Mouse (Mus musculus) hindbrain, embryonic 13.5 days (tissue): ENCODE measurements at regions not wholly inside any gene's neighbourhood (a gene's known extent, or its start where the extent isn't known, plus 50 kb on each side); places are given as distances from the start of the nearest gene placed in this dataset.
"Not testable (repeated sequence)": the region's sequence is repeated elsewhere in the genome, so short reads cannot be mapped to it uniquely, and the experiment has no call there.

Experiments used
- ATAC-seq: fragments of 200-750 bp; cut with Nextera tagmentation; 2 replicates; pipeline ENCODE4 v1.8.0; 2017; ENCODE audit warnings: moderate TSS enrichment; ENCODE audit not compliant: low FRiP score
- H3K27ac ChIP-seq: fragments of 300-500 bp; sonication (generic); 2 replicates; pipeline ENCODE4 v1.5.1; 2015; ENCODE audit warnings: inconsistent platforms, mild to moderate bottlenecking, moderate library complexity
- H3K27me3 ChIP-seq: fragments of 300-500 bp; sonication (generic); 2 replicates; pipeline ENCODE4 v1.6.1; 2015; ENCODE audit warnings: mild to moderate bottlenecking, inconsistent platforms
- H3K36me3 ChIP-seq: fragments of 300-500 bp; sonication (generic); 2 replicates; pipeline ENCODE4 v1.6.1; 2015; ENCODE audit warnings: mild to moderate bottlenecking, inconsistent platforms
- H3K4me1 ChIP-seq: fragments of 300-500 bp; sonication (generic); replicated peaks from 2 replicates; pipeline ENCODE4 v1.6.1; 2015; ENCODE audit warnings: inconsistent platforms
- H3K4me2 ChIP-seq: fragments of 300-500 bp; sonication (generic); 2 replicates; pipeline ENCODE4 v1.6.1; 2015; ENCODE audit warnings: inconsistent platforms, mild to moderate bottlenecking, moderate library complexity
- H3K4me3 ChIP-seq: fragments of 300-500 bp; sonication (generic); 2 replicates; pipeline ENCODE4 v1.5.1; 2015; ENCODE audit warnings: mild to moderate bottlenecking, inconsistent platforms
- H3K9ac ChIP-seq: fragments of 300-500 bp; sonication (generic); 2 replicates; pipeline ENCODE4 v1.6.1; 2015; ENCODE audit warnings: mild to moderate bottlenecking, inconsistent platforms
- H3K9me3 ChIP-seq: fragments of 300-500 bp; sonication (generic); 2 replicates; pipeline ENCODE4 v1.6.1; 2016; ENCODE audit warnings: inconsistent platforms
- WGBS: fragments of 180-500 bp; shearing (Covaris S2); methylation state at CpG from one replicate; pipeline ENCODE4 v1.1.7; 2015; 5-methylcytosine and 5-hydroxymethylcytosine counted together

DNA sequence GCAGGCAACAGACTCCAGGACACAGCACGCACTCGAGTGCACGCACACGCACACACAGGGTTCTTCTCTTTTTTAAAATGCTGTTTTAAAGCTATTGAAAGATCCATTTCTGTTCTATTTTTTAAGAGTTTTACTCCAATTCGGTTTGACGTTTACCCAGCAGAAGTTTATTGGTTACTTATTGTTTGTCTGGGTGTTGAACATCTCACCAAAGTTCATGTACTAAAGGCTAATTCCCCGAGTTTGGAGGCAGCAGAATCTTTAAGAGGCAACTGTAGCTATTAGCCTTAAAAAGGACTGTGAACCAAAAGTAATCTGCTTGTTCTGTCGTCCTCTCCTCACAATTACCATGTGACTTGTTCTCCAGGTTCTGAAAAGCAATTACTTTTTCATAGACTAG, 263.0 kb upstream of the Nfia start:
- no peak for ATAC-seq
- H3K9me3 ChIP-seq: no peaks in the 10 kb centered on the region
- WGBS: 83% methylated on average over 8 of the region's 8 CpGs
- no peaks in the 10 kb centered on the region for H3K36me3 ChIP-seq
- no peak overlapping the region for H3K4me2 ChIP-seq
- H3K27ac ChIP-seq: no peak overlapping the region
- H3K4me3 ChIP-seq: no peak overlapping the region
- no peaks in the 10 kb centered on the region for H3K27me3 ChIP-seq
- no peak overlapping the region for H3K9ac ChIP-seq
- no peaks in the 10 kb centered on the region for H3K4me1 ChIP-seq

DNA sequence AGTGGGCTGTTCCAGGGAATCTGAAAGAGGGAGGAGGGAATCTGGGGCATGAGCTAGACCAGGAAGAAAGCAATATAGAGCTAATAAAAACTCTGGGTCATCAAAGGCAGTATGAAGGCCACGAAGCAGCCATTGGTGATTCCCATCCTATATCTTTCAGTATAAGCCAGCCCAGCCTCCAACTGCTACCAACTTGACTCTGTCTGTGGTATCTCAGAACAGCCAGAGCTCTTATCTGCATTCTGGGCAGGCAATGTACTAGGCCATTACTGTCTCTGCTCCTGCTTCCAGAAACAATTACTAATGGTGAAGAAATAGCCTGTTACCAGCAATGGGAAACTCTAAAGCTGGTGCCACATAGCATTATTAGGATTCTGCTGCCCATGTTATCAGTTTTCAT, 266.8 kb upstream of the Nfia start:
- WGBS: 96% methylated on average over 1 of the region's 1 CpGs
- no peaks in the 10 kb centered on the region for H3K36me3 ChIP-seq
- no peak for ATAC-seq

DNA sequence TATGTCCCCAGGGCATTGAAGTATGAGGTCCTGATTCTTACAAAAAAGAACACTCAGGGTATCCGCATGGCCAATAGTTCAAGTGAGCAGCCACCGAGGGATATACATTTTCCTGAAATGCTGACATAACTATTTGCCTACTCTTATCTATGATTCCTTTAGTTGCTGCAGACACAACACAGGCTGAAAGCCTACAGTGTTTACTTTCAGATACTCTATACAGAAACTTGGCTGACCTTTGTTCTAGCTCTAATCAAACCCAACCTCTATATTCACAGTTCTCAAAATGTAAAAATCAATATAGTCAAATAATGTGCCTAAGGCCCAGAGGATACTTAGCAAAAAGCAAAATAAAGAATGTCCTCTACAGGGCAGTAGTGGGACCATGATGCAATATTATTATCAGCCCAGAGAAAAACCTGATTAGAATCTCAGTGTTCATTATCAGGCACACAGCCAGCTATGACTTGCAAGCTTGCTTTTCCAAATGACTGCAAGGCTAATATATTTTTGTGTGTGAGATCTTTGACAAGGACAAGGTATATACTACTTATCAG, 281.2 kb upstream of the Nfia start:
- WGBS: 93% methylated on average over 2 of the region's 2 CpGs
- peaks cover 3% of the 10 kb centered on the region for H3K4me1 ChIP-seq
- no peak overlapping the region for H3K9ac ChIP-seq
- ATAC-seq: no peak
- no peak overlapping the region for H3K4me3 ChIP-seq
- H3K36me3 ChIP-seq: no peaks in the 10 kb centered on the region
- H3K9me3 ChIP-seq: no peaks in the 10 kb centered on the region
- H3K4me2 ChIP-seq: no peak overlapping the region
- H3K27ac ChIP-seq: no peak overlapping the region
- H3K27me3 ChIP-seq: no peaks in the 10 kb centered on the region

More for the DNA sequence above, 266.8 kb upstream of the Nfia start:
- no peak overlapping the region for H3K4me3 ChIP-seq
- no peaks in the 10 kb centered on the region for H3K9me3 ChIP-seq
- H3K27me3 ChIP-seq: no peaks in the 10 kb centered on the region
- no peak overlapping the region for H3K4me2 ChIP-seq
- H3K27ac ChIP-seq: no peak overlapping the region
- no peaks in the 10 kb centered on the region for H3K4me1 ChIP-seq
- no peak overlapping the region for H3K9ac ChIP-seq

DNA sequence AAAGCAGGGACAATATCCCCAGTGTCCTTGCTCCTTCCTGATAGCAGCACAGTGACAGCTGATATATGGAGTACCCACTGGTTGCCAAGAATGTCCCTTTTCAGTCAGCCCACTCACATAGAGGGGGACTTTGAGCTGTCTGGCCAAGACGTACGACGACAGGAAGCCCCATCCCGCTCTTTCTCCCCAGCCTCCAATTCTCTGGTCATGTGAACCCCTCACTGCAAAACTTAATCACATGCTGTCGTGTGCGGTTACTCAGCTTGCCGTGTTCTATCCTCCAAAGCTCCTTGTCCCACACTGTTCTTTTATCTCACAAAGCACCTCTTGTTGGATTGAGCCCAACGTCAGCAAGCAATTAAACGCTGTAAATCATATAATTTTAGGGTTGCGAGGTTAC, 286.2 kb upstream of the Nfia start:
- WGBS: 44% methylated on average over 10 of the region's 10 CpGs
- no peak overlapping the region for H3K9ac ChIP-seq
- no peaks in the 10 kb centered on the region for H3K9me3 ChIP-seq
- no peak overlapping the region for H3K27ac ChIP-seq
- H3K36me3 ChIP-seq: no peaks in the 10 kb centered on the region
- H3K4me1 ChIP-seq: peaks cover 17% of the 10 kb centered on the region
- no peak overlapping the region for H3K4me2 ChIP-seq
- no peak overlapping the region for H3K4me3 ChIP-seq
- peak; percentile 80 for ATAC-seq
- H3K27me3 ChIP-seq: no peaks in the 10 kb centered on the region

DNA sequence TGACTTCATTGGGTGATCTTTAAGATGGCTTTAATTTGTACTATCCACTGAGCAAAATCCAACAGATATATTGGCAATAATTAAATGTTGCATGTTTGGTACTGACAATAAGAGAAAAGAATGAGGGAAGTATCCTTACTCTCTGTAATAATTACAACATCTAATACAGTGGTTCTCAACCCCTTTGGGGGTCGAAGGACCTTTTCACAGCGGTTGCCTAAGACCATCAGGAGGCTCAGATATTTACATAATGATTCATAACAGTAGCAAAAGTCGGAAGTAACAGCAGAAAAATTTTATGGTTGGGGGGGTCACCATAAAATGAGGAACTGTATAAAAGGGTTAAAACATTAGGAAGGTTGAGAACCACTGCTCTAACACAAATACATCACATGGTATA, 287.3 kb upstream of the Nfia start:
- Histone ChIP-seq H3K9ac (no peak overlapping the region), H3K27ac (no peak overlapping the region), H3K4me3 (no peak overlapping the region), H3K4me2 (no peak overlapping the region), H3K4me1 (peaks cover 17% of the 10 kb centered on the region), H3K27me3 (no peaks in the 10 kb centered on the region), H3K36me3 (no peaks in the 10 kb centered on the region), H3K9me3 (no peaks in the 10 kb centered on the region)
- no peak for ATAC-seq
- WGBS: 90% methylated on average over 3 of the region's 3 CpGs

DNA sequence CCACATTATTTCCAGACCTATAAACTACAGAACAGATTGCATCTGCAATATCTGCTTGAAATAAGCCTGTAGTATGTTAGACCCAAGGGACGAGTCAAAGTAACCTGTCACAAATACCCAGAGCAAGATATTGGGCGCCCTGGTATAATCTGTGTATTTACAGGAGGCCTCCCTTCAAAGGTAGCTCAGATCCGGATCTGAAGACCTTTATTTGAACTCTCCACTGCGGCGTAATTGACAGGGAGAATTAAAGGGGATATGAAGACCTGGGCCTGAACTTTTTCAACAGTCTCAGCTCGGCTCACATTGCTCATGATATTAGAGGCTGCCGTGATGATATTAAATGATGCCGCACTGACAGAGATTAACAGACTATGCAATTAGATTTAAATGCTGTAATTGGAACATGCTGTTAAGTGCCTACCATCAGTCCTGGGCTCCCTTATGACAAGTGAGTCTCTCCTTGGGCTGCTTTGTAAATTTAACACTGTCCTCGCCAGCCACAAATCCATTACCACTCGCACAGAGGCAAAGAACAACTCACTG, 289.8 kb upstream of the Nfia start:
- H3K27me3 ChIP-seq: no peaks in the 10 kb centered on the region
- no peak overlapping the region for H3K4me2 ChIP-seq
- no peaks in the 10 kb centered on the region for H3K36me3 ChIP-seq
- peaks cover 24% of the 10 kb centered on the region for H3K4me1 ChIP-seq
- H3K9ac ChIP-seq: no peak overlapping the region
- no peak overlapping the region for H3K27ac ChIP-seq
- no peaks in the 10 kb centered on the region for H3K9me3 ChIP-seq
- H3K4me3 ChIP-seq: no peak overlapping the region
- ATAC-seq: peak; percentile 40
- 64% methylated on average over 10 of the region's 10 CpGs for WGBS

DNA sequence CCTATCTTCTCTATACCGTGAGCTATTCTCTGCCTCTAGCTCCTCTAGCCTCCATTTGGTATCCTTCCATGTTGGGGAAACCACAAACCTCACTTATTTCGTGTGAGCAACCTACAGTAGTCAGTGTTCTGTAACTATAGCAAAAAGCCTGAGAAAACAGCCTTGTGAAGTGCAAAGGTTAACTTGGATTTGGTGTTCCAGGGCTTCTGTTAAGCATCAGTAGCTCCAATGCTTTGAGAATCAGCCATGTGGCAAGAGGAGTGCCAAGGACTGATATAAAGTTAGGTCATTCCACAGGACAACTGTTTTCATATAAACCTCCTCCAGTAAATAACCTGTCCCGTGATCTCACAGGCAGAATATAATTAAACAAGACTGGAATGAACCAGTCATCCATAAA, 290.7 kb upstream of the Nfia start:
- no peaks in the 10 kb centered on the region for H3K9me3 ChIP-seq
- H3K27ac ChIP-seq: no peak overlapping the region
- no peaks in the 10 kb centered on the region for H3K36me3 ChIP-seq
- H3K9ac ChIP-seq: no peak overlapping the region
- no peak overlapping the region for H3K4me2 ChIP-seq
- peaks cover 32% of the 10 kb centered on the region for H3K4me1 ChIP-seq
- no peak for ATAC-seq
- H3K4me3 ChIP-seq: no peak overlapping the region
- WGBS: 89% methylated on average over 3 of the region's 3 CpGs
- H3K27me3 ChIP-seq: no peaks in the 10 kb centered on the region

DNA sequence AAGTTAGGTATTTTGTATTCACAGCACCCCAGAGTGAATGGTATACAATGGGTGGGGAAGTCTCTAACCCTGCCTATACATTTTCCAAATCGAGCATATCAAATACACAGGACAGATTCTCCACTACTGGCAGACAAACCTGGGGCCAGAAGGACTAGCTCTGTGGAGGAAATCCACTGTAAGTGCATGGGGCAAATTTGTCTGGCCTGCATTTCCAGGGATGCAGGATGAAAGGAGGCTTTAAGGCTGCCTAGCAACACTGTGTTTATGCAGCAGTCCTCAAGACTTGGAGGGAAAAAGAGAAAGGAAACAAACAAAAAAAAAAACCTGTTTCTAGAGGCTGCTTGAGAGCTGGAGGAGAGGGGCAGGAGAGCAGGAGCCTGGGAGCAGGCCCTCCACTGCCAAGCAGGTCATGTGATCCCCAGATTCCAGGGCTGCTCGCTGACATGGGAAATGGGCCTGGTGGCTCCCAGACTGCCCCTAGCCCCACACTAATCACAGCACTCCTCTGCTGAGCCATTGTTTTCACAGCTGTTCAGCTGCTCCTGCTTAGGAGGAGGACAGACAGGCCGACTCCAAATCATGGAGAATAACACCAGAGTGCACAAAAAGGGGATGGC, 293.7 kb upstream of the Gm10192 start:
- no peaks in the 10 kb centered on the region for H3K36me3 ChIP-seq
- peak overlapping the region; percentile 61 for H3K27ac ChIP-seq
- peaks cover 19% of the 10 kb centered on the region for H3K4me1 ChIP-seq
- H3K4me2 ChIP-seq: no peak overlapping the region
- H3K9me3 ChIP-seq: no peaks in the 10 kb centered on the region
- no peaks in the 10 kb centered on the region for H3K27me3 ChIP-seq
- ATAC-seq: peak; percentile 93
- 8% methylated on average over 3 of the region's 3 CpGs for whole genome bisulfite sequencing
- no peak overlapping the region for H3K9ac ChIP-seq
- no peak overlapping the region for H3K4me3 ChIP-seq

DNA sequence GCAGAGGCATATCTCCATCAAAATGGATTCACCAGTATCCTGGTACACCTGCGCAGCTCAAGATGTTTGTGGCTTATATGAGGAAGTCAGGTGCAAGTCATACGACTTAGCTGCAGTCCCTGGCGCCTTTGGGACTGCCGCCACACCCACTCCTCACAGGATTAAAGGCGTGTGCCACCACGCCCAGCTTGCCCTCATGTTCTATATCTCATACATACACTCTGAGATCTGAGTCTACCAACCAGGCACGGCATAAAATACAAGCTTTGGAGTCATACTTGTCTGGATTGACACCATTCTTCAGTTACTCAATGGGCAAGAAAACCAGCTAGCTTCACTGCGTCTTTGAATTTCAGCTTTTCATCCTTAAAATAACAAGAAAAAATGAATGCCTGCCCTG, 290.5 kb upstream of the Gm10192 start:
- H3K4me1 ChIP-seq: peaks cover 18% of the 10 kb centered on the region
- not testable (repeated sequence) for H3K9ac ChIP-seq, ATAC-seq, H3K36me3 ChIP-seq, H3K9me3 ChIP-seq, H3K27me3 ChIP-seq, H3K4me3 ChIP-seq, H3K4me2 ChIP-seq, H3K27ac ChIP-seq
- WGBS: 97% methylated on average over 8 of the region's 8 CpGs

DNA sequence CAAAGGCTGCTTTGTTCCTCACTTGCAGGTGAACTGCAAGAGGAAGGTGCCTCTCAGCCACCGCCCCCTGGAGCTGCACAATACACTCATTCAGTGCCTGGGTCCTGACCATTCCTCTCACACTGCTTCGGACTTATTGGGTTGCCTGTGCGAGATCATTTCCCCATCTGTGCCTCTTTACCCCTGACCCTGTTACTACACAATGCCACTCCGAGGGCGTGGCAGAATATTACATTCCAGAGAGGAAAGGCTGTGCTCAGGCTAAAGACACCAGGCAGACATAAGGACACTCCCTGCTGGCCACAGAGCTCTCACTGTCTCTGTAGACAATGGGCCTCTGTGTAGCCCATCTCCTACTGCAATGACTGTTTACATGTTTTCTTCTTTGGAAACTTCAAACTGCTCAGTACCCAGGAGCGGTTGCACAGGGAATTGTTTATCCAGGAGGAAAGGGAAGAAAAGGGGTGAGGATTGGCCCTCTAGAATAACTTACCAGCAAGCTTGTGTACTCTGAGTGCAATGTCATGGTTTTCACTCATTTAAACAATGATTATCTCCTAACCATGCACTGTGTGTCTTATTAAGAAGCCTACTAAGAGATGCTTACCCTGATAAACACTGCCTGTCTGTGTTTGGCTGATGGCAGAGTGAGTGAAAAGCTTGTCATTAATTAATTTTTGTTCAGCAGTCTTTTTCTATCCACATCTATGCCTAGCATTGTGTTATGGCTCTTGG, 283.1 kb upstream of the Gm10192 start:
- Histone ChIP-seq H3K4me2 (no peak overlapping the region), H3K27ac (peak overlapping the region; percentile 62), H3K36me3 (no peaks in the 10 kb centered on the region), H3K27me3 (no peaks in the 10 kb centered on the region), H3K9ac (no peak overlapping the region), H3K9me3 (no peaks in the 10 kb centered on the region), H3K4me3 (no peak overlapping the region), H3K4me1 (peaks cover 10% of the 10 kb centered on the region)
- ATAC-seq: peak; percentile 85
- 24% methylated on average over 6 of the region's 6 CpGs for WGBS

DNA sequence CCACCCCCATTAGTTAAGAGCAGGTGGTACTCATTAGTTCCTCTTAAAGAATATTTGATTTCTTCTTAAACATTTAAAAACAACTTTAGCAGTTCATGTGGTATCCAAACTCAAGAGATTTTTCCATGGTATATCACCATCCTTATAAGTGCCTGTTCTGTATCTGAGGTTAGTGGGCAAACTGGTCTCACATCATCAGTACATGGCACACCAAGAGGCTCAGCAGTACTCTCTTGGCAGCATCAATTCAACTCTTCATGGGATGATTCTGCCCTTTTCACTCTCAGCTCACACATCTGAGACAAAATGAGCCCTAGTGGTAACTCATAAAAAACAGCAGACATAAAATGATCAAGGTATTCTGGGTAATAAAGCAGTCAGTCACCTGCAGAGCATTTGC, 282.6 kb upstream of the Gm10192 start:
- H3K27ac ChIP-seq: peak overlapping the region; percentile 62; the same call in 1 of the 2 replicates
- ATAC-seq: no peak
- no peaks in the 10 kb centered on the region for H3K27me3 ChIP-seq
- H3K4me2 ChIP-seq: no peak overlapping the region
- no peak overlapping the region for H3K9ac ChIP-seq
- peaks cover 12% of the 10 kb centered on the region for H3K4me1 ChIP-seq
- H3K4me3 ChIP-seq: no peak overlapping the region
- no peaks in the 10 kb centered on the region for H3K9me3 ChIP-seq
- no peaks in the 10 kb centered on the region for H3K36me3 ChIP-seq

DNA sequence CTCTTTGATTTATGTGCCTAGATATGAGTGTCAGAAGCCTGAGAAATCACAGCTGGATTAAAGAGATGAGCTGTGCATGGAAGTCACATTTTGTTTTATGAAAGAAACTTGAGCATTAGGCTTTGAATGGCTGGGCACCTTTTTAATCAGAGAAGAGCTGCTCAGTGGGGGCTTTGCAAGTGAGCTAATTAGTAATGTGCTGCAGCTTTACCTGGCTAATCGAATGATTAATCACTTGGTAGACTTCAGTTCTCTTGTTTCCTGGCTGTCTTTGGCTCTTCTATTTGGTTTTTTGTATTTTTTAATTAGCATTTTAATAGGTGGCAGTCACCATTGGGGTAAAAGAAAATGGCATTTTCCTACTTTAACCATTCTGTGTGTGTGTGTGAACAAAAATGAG, 278.2 kb upstream of the Gm10192 start:
- ATAC-seq: no peak
- Histone ChIP-seq H3K36me3 (no peaks in the 10 kb centered on the region), H3K27me3 (no peaks in the 10 kb centered on the region), H3K4me1 (peaks cover 12% of the 10 kb centered on the region), H3K27ac (no peak overlapping the region), H3K4me2 (no peak overlapping the region), H3K4me3 (no peak overlapping the region), H3K9ac (no peak overlapping the region), H3K9me3 (no peaks in the 10 kb centered on the region)
- WGBS: 79% methylated on average over 1 of the region's 1 CpGs
